Mouse (Mus musculus) testis, postnatal 14 days (tissue): ENCODE results near the gene Mark1.

Experiments used
- DNase-seq: peaks from one replicate; pipeline ENCODE4 v3.0.0; 2021; ENCODE audit warnings: low spot score

The Mark1 gene

DNA sequence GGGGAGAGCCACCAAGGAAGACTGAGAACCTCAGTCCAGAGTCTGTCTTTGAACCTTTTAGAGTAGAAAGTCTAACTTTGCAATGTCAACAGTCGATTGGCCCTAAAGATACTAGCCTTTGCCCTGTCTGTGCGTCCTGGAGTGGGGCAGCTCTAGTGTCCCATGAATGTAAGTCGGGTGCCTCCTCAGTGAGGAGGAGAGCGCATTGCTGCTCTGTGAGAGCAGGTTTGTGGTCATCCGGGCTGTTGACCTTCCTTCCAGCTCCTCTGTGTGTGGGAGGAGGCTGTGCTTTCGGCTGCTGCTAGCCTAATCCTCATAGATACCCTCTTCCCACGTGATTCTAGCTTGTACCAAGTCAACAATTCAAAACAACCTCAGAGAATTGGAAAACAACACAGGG is 148.2 kb downstream of the Mark1 start:
- DNase-seq, result no peak

DNA sequence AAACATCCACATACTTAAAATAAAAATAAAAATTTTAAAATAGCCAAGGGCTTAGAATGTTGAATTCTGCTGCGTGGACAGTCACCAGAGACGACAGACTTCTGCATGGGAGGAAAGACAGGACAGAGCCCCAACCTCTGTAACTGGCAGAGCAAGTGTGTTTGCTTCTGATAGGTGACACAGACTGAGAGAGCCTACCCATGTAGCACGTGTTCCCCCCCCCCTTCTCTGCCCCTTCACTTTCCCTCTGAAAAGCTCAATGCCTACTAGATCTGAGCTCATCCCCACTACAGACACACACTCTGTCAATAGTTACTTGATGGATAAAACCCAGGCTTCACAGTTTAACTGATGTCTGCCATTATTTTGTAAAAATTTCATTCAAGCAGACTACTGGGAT is 152.4 kb downstream of the Mark1 start:
- no peak for DNase-seq
